Mouse (Mus musculus): Measurements from ENCODE around the gene Pdxdc1. TPM values are rescaled to one million over a fixed set of nuclear protein-coding genes. Genes with fewer than 3 reads are reported as not detected.
A peak's percentile ranks its signal among the peaks of the same experiment; 100 is the strongest.

The Pdxdc1 gene
- 24.3 and 25.2 TPM in 2 replicates for polyA plus RNA-seq (2015; fragmentation: Nextera tagmentation; extraction: Ambion mirVana)

DNA sequence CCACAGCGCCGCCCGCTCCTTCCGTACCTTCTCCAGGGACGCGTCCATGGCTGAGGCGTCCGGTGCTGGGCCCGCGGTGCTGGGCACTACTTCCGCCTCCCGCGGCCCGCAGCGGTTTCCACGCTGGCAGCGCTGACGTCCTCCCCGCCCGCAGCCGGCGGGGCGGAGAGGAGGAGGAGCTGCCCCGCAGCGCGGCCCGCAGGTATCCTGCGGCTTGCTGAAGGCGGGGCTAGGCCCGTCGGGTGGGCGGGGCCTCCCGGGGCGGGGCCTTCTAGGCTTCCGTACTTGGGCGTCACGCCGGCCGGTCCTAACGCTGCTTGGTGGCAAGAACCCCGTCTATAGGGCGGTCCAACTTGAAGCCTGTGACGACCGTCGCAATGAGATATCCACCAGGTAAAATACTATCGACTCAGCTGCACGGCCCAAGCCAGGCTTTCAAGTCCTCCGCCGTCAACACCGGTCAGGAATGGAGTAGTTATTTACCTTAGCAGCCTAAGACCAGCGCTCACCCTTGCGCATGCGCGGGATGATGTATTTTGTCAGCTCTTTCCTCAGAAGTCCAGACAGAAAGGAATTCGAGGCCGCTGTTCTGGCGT lies at the start of gene Pdxdc1, which contains the start of gene Mpv17l:
Pdxdc1 (minus strand) TSS at position 244 of the 596 bp plus-strand sequence.
Mpv17l (plus strand) TSS at position 274 of the 596 bp plus-strand sequence.
- peak within 1 kb of the TSS; percentile 98 for H3K9ac ChIP-seq (ENCODE audit: low read depth, low read length)
- H3K36me3 ChIP-seq (ENCODE audit: control insufficient read depth, insufficient read depth), result no peaks in the 10 kb centered on the region
- H3K27me3 ChIP-seq (ENCODE audit: control insufficient read depth, insufficient read depth, low read depth, low read length), result no peaks in the 10 kb centered on the region
- peak within 1 kb of the TSS; percentile 90 for H3K27ac ChIP-seq (ENCODE audit: low read length)
- H3K4me2 ChIP-seq (ENCODE audit: low read depth, low read length), result peak within 1 kb of the TSS; percentile 92
- ATAC-seq (ENCODE audit: low read depth), result peak; percentile 98
- peak within 1 kb of the TSS; percentile 99 for H3K4me3 ChIP-seq (ENCODE audit: low read depth, low read length)
- H3K4me1 ChIP-seq (ENCODE audit: control insufficient read depth, low read depth, low read length), result peaks cover 14% of the 10 kb centered on the region
- no peaks in the 10 kb centered on the region for H3K9me3 ChIP-seq (replicated peaks; ENCODE audit: control insufficient read depth, low read length)
- under 1% methylated on average over 44 of the region's 57 CpGs for WGBS (ENCODE audit: insufficient replicate concordance)

DNA sequence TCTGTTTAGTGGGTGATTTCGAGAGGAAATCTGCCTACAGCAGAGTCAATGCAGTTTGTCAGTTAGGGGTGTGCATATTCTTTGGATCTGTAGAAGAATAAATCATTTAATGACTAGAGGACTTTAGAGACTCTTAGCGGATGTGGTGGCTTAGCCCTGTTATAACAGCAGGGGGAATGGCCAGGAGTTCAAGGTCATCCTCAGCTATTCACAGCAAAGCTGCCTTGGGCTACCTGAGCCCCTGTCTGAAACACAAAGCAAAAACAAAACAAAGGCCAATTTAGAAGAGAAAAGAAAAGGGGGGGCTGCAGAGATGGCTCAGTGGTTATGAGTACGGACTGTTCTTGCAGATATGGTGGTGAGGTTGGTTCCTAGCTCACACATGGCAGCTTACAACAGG lies 48.3 kb upstream of the Pdxdc1 start:
- ATAC-seq (ENCODE audit: low read depth), result no peak
- Histone ChIP-seq H3K27me3 (ENCODE audit: control insufficient read depth, insufficient read depth, low read depth, low read length) (no peaks in the 10 kb centered on the region), H3K4me2 (ENCODE audit: low read depth, low read length) (no peak overlapping the region), H3K4me3 (ENCODE audit: low read depth, low read length) (no peak overlapping the region), H3K27ac (ENCODE audit: low read length) (no peak overlapping the region), H3K4me1 (ENCODE audit: control insufficient read depth, low read depth, low read length) (no peaks in the 10 kb centered on the region), H3K36me3 (ENCODE audit: control insufficient read depth, insufficient read depth) (no peaks in the 10 kb centered on the region), H3K9me3 (replicated peaks; ENCODE audit: control insufficient read depth, low read length) (no peaks in the 10 kb centered on the region), H3K9ac (ENCODE audit: low read depth, low read length) (no peak overlapping the region)
- 59% methylated on average over 3 of the region's 3 CpGs for WGBS (ENCODE audit: insufficient replicate concordance)

GRCm38 (mm10) chr16:13946306-13946705 lies 43.4 kb upstream of the Pdxdc1 start:
- Histone ChIP-seq H3K27me3 (ENCODE audit: control insufficient read depth, insufficient read depth, low read depth, low read length) (peaks cover 4% of the 10 kb centered on the region), H3K36me3 (ENCODE audit: control insufficient read depth, insufficient read depth) (no peaks in the 10 kb centered on the region), H3K4me1 (ENCODE audit: control insufficient read depth, low read depth, low read length) (no peaks in the 10 kb centered on the region), H3K27ac (ENCODE audit: low read length) (no peak overlapping the region), H3K9ac (ENCODE audit: low read depth, low read length) (no peak overlapping the region), H3K9me3 (replicated peaks; ENCODE audit: control insufficient read depth, low read length) (no peaks in the 10 kb centered on the region), H3K4me2 (ENCODE audit: low read depth, low read length) (no peak overlapping the region), H3K4me3 (ENCODE audit: low read depth, low read length) (no peak overlapping the region)
- no peak for ATAC-seq (ENCODE audit: low read depth)
- 74% methylated on average over 1 of the region's 1 CpGs for WGBS (ENCODE audit: insufficient replicate concordance)

GRCm38 (mm10) chr16:13945153-13945552 lies 42.2 kb upstream of the Pdxdc1 start:
- peaks cover 15% of the 10 kb centered on the region for H3K27me3 ChIP-seq (ENCODE audit: control insufficient read depth, insufficient read depth, low read depth, low read length)
- H3K4me1 ChIP-seq (ENCODE audit: control insufficient read depth, low read depth, low read length), result no peaks in the 10 kb centered on the region
- H3K4me2 ChIP-seq (ENCODE audit: low read depth, low read length), result no peak overlapping the region
- no peak overlapping the region for H3K27ac ChIP-seq (ENCODE audit: low read length)
- H3K36me3 ChIP-seq (ENCODE audit: control insufficient read depth, insufficient read depth), result no peaks in the 10 kb centered on the region
- no peak for ATAC-seq (ENCODE audit: low read depth)
- 57% methylated on average over 4 of the region's 4 CpGs for WGBS (ENCODE audit: insufficient replicate concordance)
- no peaks in the 10 kb centered on the region for H3K9me3 ChIP-seq (replicated peaks; ENCODE audit: control insufficient read depth, low read length)
- H3K9ac ChIP-seq (ENCODE audit: low read depth, low read length), result no peak overlapping the region
- no peak overlapping the region for H3K4me3 ChIP-seq (ENCODE audit: low read depth, low read length)

DNA sequence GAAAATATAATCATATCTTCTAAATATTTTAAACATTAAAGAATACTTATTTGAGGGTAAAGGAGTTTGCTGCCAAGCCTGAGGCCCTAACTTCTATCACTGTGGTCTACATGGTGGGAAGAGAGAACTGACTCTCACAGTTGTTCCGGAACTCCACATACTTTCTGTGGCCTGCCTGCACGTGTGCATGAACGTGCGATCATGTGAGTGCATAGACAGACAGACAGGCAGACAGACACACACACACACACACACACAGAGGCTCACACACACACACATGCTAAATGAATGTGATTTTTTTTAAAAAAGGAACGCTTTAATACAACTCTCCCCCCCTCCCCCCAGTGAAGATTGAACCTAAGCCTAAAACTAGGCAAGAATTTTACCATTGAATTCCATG lies 41.8 kb upstream of the Pdxdc1 start:
- no peak for ATAC-seq (ENCODE audit: low read depth)
- Histone ChIP-seq H3K9me3 (replicated peaks; ENCODE audit: control insufficient read depth, low read length) (no peaks in the 10 kb centered on the region), H3K4me1 (ENCODE audit: control insufficient read depth, low read depth, low read length) (no peaks in the 10 kb centered on the region), H3K27me3 (ENCODE audit: control insufficient read depth, insufficient read depth, low read depth, low read length) (peaks cover 17% of the 10 kb centered on the region), H3K9ac (ENCODE audit: low read depth, low read length) (no peak overlapping the region), H3K36me3 (ENCODE audit: control insufficient read depth, insufficient read depth) (no peaks in the 10 kb centered on the region), H3K27ac (ENCODE audit: low read length) (no peak overlapping the region), H3K4me3 (ENCODE audit: low read depth, low read length) (no peak overlapping the region), H3K4me2 (ENCODE audit: low read depth, low read length) (no peak overlapping the region)
- WGBS (ENCODE audit: insufficient replicate concordance), result 64% methylated on average over 5 of the region's 5 CpGs

DNA sequence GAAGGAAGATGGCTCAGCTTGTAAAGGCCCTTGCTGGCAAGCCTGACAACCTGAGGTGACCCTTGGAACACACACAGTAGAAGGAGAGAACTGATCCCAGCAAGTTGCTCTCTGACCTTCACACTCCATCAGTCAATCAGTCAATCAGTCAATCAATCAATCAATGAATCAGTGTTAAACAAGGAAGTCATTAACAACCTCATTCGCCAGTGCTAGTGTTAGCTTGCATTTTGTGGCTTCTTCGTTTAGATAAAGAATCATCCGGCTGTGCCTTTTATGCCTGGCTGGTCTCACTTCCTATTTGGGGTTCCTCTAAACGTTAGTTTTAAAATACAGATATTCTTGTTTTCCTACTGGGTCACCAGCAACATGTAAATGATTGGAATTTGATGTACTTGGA lies 41.2 kb upstream of the Pdxdc1 start:
- Histone ChIP-seq H3K4me1 (ENCODE audit: control insufficient read depth, low read depth, low read length) (no peaks in the 10 kb centered on the region), H3K36me3 (ENCODE audit: control insufficient read depth, insufficient read depth) (no peaks in the 10 kb centered on the region), H3K27me3 (ENCODE audit: control insufficient read depth, insufficient read depth, low read depth, low read length) (peaks cover 17% of the 10 kb centered on the region), H3K27ac (ENCODE audit: low read length) (no peak overlapping the region), H3K4me3 (ENCODE audit: low read depth, low read length) (no peak overlapping the region), H3K9me3 (replicated peaks; ENCODE audit: control insufficient read depth, low read length) (no peaks in the 10 kb centered on the region), H3K9ac (ENCODE audit: low read depth, low read length) (no peak overlapping the region), H3K4me2 (ENCODE audit: low read depth, low read length) (no peak overlapping the region)
- no peak for ATAC-seq (ENCODE audit: low read depth)
- WGBS (ENCODE audit: insufficient replicate concordance), result 10% methylated on average over 4 of the region's 4 CpGs

- peak overlapping the region; percentile 54 for H3K4me2 ChIP-seq (ENCODE audit: low read depth, low read length)
- WGBS (ENCODE audit: insufficient replicate concordance), result 3% methylated on average over 34 of the region's 34 CpGs
- no peak overlapping the region; the same call in 1 of the 2 replicates for H3K9ac ChIP-seq (ENCODE audit: low read depth, low read length)
- peak overlapping the region; percentile 50 for H3K4me3 ChIP-seq (ENCODE audit: low read depth, low read length)
- no peaks in the 10 kb centered on the region for H3K4me1 ChIP-seq (ENCODE audit: control insufficient read depth, low read depth, low read length)
- H3K9me3 ChIP-seq (replicated peaks; ENCODE audit: control insufficient read depth, low read length), result no peaks in the 10 kb centered on the region
- H3K27me3 ChIP-seq (ENCODE audit: control insufficient read depth, insufficient read depth, low read depth, low read length), result peaks cover 17% of the 10 kb centered on the region
- ATAC-seq (ENCODE audit: low read depth), result peak; percentile 45
- no peaks in the 10 kb centered on the region for H3K36me3 ChIP-seq (ENCODE audit: control insufficient read depth, insufficient read depth)
- no peak overlapping the region for H3K27ac ChIP-seq (ENCODE audit: low read length)
Measured at GRCm38 (mm10) chr16:13940847-13941395, 38.0 kb upstream of the Pdxdc1 start.

- H3K9ac ChIP-seq (ENCODE audit: low read depth, low read length), result no peak overlapping the region; the same call in 1 of the 2 replicates
- no peak overlapping the region for H3K27ac ChIP-seq (ENCODE audit: low read length)
- no peaks in the 10 kb centered on the region for H3K36me3 ChIP-seq (ENCODE audit: control insufficient read depth, insufficient read depth)
- 7% methylated on average over 28 of the region's 28 CpGs for WGBS (ENCODE audit: insufficient replicate concordance)
- peak overlapping the region; percentile 54 for H3K4me2 ChIP-seq (ENCODE audit: low read depth, low read length)
- H3K4me3 ChIP-seq (ENCODE audit: low read depth, low read length), result peak overlapping the region; percentile 50
- no peaks in the 10 kb centered on the region for H3K9me3 ChIP-seq (replicated peaks; ENCODE audit: control insufficient read depth, low read length)
- peak; percentile 85 for ATAC-seq (ENCODE audit: low read depth)
- no peaks in the 10 kb centered on the region for H3K4me1 ChIP-seq (ENCODE audit: control insufficient read depth, low read depth, low read length)
- H3K27me3 ChIP-seq (ENCODE audit: control insufficient read depth, insufficient read depth, low read depth, low read length), result peaks cover 17% of the 10 kb centered on the region
Measured at GRCm38 (mm10) chr16:13940139-13940846, 37.4 kb upstream of the Pdxdc1 start.

Data from liver, embryonic 16.5 days (tissue).